Mouse (Mus musculus): ENCODE results near the gene Olfr43. TPM values are rescaled to one million over a fixed set of nuclear protein-coding genes. Genes with fewer than 3 reads are reported as not detected.

The Olfr43 gene
- not detected for polyA plus RNA-seq (2014; fragmentation: Illumina TruSeq; extraction: RNeasy Lipid Tissue Mini Kit (QIAGEN cat#74804); ENCODE audit: low read depth, low replicate concordance)

DNA sequence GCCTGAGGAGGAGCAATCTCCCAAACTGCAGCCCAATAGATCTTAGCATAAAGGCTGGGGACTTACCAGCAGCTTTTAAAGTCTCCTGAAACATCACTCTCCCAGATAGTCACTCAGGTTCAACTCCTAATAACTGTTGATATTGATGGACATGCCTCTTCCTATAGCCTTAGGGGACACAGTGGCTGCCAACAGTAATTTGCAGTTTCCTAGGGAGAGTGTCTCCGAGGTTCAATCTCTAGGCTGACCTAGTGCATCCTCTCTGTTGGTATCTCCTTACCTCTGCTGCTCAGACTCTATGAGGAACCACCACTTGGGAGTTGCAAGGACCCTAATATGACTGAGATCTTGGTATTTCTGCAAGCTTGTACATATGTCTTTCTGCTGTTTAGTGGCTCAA lies at the start of gene Olfr43:
TSS of gene Olfr43 (minus strand) at position 101 of the 400 bp plus-strand sequence.

GRCm38 (mm10) chr11:74259508-74259907 lies 48.3 kb upstream of the Olfr43 start, which contains the start of gene Olfr406:
Olfr406 (plus strand) TSS chr11:74259808.

GRCm38 (mm10) chr11:74185949-74186348 lies 25.2 kb downstream of the Olfr43 start, which contains the start of gene Olfr403:
Olfr403 (plus strand) TSS chr11:74186249.

Other genes starting within 250 kb of the Olfr43 start
- not detected for gene Olfr398, start 221.0 kb downstream of the Olfr43 start, polyA plus RNA-seq (2014; fragmentation: Illumina TruSeq; extraction: RNeasy Lipid Tissue Mini Kit (QIAGEN cat#74804); ENCODE audit: low read depth, low replicate concordance)
- not detected for gene Olfr139, start 154.8 kb downstream of the Olfr43 start, polyA plus RNA-seq (2014; fragmentation: Illumina TruSeq; extraction: RNeasy Lipid Tissue Mini Kit (QIAGEN cat#74804); ENCODE audit: low read depth, low replicate concordance)
- gene Olfr399, start 154.8 kb downstream of the Olfr43 start, polyA plus RNA-seq (2014; fragmentation: Illumina TruSeq; extraction: RNeasy Lipid Tissue Mini Kit (QIAGEN cat#74804); ENCODE audit: low read depth, low replicate concordance), result not detected
- gene Zfp616, start 141.4 kb downstream of the Olfr43 start, polyA plus RNA-seq (2014; fragmentation: Illumina TruSeq; extraction: RNeasy Lipid Tissue Mini Kit (QIAGEN cat#74804); ENCODE audit: low read depth, low replicate concordance), result not detected
- not detected for gene Olfr401, start 97.7 kb downstream of the Olfr43 start, polyA plus RNA-seq (2014; fragmentation: Illumina TruSeq; extraction: RNeasy Lipid Tissue Mini Kit (QIAGEN cat#74804); ENCODE audit: low read depth, low replicate concordance)
- gene Olfr402, start 57.9 kb downstream of the Olfr43 start, polyA plus RNA-seq (2014; fragmentation: Illumina TruSeq; extraction: RNeasy Lipid Tissue Mini Kit (QIAGEN cat#74804); ENCODE audit: low read depth, low replicate concordance), result not detected
- gene Olfr403, start 25.1 kb downstream of the Olfr43 start, polyA plus RNA-seq (2014; fragmentation: Illumina TruSeq; extraction: RNeasy Lipid Tissue Mini Kit (QIAGEN cat#74804); ENCODE audit: low read depth, low replicate concordance), result not detected
- not detected for gene Olfr406, start 48.4 kb upstream of the Olfr43 start, polyA plus RNA-seq (2014; fragmentation: Illumina TruSeq; extraction: RNeasy Lipid Tissue Mini Kit (QIAGEN cat#74804); ENCODE audit: low read depth, low replicate concordance)
- not detected for gene Olfr59, start 72.4 kb upstream of the Olfr43 start, polyA plus RNA-seq (2014; fragmentation: Illumina TruSeq; extraction: RNeasy Lipid Tissue Mini Kit (QIAGEN cat#74804); ENCODE audit: low read depth, low replicate concordance)
- gene Olfr410, start 126.7 kb upstream of the Olfr43 start, polyA plus RNA-seq (2014; fragmentation: Illumina TruSeq; extraction: RNeasy Lipid Tissue Mini Kit (QIAGEN cat#74804); ENCODE audit: low read depth, low replicate concordance), result not detected
- gene Olfr411, start 141.3 kb upstream of the Olfr43 start, polyA plus RNA-seq (2014; fragmentation: Illumina TruSeq; extraction: RNeasy Lipid Tissue Mini Kit (QIAGEN cat#74804); ENCODE audit: low read depth, low replicate concordance), result not detected
- gene Olfr412, start 150.7 kb upstream of the Olfr43 start, polyA plus RNA-seq (2014; fragmentation: Illumina TruSeq; extraction: RNeasy Lipid Tissue Mini Kit (QIAGEN cat#74804); ENCODE audit: low read depth, low replicate concordance), result not detected